Mouse (Mus musculus) retina, embryonic 14.5 days (tissue): ENCODE measurements at regions not wholly inside any gene's neighbourhood (a gene's known extent, or its start where the extent isn't known, plus 50 kb on each side); places are given as distances from the start of the nearest gene placed in this dataset.

Experiments
- DNase-seq: peaks from one replicate; pipeline ENCODE4 v3.0.0-alpha.2; 2015; ENCODE audit warnings: low spot score

DNA sequence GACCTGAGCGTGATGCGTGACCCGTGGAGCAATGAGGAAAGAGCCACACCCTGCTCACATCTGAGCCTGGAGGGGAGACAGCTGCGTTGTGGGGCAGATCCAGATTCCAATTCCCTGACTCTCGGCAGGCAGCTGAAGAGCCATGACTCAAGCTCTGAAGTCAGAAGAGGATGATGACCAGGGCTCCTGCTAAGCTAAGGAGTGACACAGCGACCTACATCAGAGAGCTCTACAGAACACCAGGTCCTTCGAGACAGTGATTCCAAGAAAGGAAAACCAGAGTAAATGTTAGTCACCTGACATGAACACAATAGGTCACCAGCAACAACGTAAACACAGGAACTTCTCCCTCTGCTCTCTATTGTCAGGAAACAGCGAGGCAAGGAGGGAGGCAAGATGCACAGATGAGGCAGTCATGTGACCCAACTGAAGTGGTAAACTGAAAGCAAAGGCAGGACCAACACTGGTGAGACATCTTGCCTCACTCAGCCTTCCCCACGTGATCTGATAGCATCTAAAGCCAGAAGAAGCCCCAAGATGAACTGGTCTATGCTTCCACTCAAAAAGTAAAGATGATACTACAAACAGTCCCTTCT, 444.2 kb upstream of the Gm19410 start:
- DNase-seq: no peak

DNA sequence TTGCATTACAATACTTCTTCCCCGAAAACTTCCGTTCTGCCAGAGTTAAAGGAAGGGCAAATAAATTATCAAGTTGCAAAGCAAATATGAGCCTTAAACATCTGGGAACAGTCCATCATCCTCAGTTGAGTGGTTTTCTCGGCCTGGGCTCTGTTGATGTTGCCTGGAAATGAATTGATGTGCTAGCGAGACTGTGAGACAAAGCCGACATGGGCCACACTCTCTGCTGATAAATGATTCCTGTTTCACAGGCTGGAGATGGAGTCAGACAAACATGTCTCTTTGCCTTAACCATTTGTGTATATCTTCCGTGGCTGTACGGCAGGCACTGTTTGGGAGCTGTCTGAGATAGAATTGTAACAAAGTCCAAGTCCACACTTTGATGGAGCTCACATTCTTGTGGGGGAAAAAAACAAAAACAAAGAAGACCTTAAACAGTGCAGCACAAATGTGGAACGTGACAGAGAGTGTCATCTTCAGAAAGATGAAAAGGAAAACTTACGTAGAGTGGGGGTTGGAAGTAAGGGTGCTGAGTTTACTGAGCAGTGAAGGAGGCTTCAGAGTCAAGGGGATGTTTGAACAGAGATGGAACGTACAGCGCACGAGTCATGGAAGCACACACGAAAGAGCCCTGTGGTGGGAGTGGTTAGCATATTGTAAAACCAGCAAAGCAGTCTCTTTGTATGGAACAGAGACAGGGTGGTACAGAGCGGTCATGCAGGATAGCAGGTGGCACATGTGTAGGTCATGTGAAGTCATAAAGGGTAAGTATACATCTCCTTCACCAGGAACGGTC, 442.2 kb upstream of the Gm19410 start:
- DNase-seq: no peak
